Mouse (Mus musculus) myocyte (in vitro differentiated cells): Measurements from ENCODE around the gene Fgf13.

Experiments
- E2F4 ChIP-seq: IDR thresholded peaks from one replicate; pipeline ENCODE4 v1.6.1; 2011; ENCODE audit warnings: mild to moderate bottlenecking, control low read depth, moderate library complexity; ENCODE audit not compliant: insufficient read depth
- MAX ChIP-seq: IDR thresholded peaks from one replicate; pipeline ENCODE4 v1.6.1; 2011; ENCODE audit warnings: low read depth, mild to moderate bottlenecking, control low read depth
- POLR2A ChIP-seq: IDR thresholded peaks from one replicate; pipeline ENCODE4 v1.6.1; 2011; ENCODE audit warnings: low read depth, mild to moderate bottlenecking, control low read depth, moderate library complexity; ENCODE audit not compliant: insufficient read length
- REST ChIP-seq: IDR thresholded peaks from one replicate; pipeline ENCODE4 v1.6.1; 2011; ENCODE audit warnings: mild to moderate bottlenecking, control low read depth, moderate library complexity; ENCODE audit not compliant: insufficient read depth, insufficient read length

- no peak for TF ChIP-seq REST
- TF ChIP-seq POLR2A = no peak
- no peak for TF ChIP-seq MAX
- no peak for TF ChIP-seq E2F4
These were observed 434.5 kb downstream of the Fgf13 start for GRCm38 (mm10) chrX:59133416-59133815.
